Mouse (Mus musculus) erythroblast, embryonic 14.5 days (primary cell): ENCODE results near the gene Coq8b. TPM values are rescaled to one million over a fixed set of nuclear protein-coding genes. Genes with fewer than 3 reads are reported as not detected.

Experiments
- H3K27me3 ChIP-seq: 2 replicates; pipeline ENCODE4 v1.6.1; 2012; ENCODE audit warnings: inconsistent platforms; ENCODE audit not compliant: control insufficient read depth
- H3K36me3 ChIP-seq: 2 replicates; pipeline ENCODE4 v1.6.1; 2012; ENCODE audit warnings: mild to moderate bottlenecking, inconsistent platforms; ENCODE audit not compliant: control insufficient read depth
- H3K4me1 ChIP-seq: 2 replicates; pipeline ENCODE4 v1.6.1; 2012; ENCODE audit warnings: inconsistent platforms; ENCODE audit not compliant: control insufficient read depth
- H3K4me3 ChIP-seq: replicated peaks from 2 replicates; pipeline ENCODE3; 2012; ENCODE audit warnings: moderate library complexity, mild to moderate bottlenecking, inconsistent platforms
- H3K9me3 ChIP-seq: 2 replicates; pipeline ENCODE4 v1.6.1; 2012; ENCODE audit warnings: low read length, inconsistent platforms, mixed read lengths; ENCODE audit not compliant: control insufficient read depth
- GATA1 ChIP-seq: IDR thresholded peaks from 2 replicates; pipeline ENCODE4 v1.6.1; 2012; ENCODE audit warnings: low read length, inconsistent platforms, mixed read lengths
- TAL1 ChIP-seq: IDR thresholded peaks from 3 replicates; pipeline ENCODE4 v1.6.1; 2012; ENCODE audit warnings: low read length, inconsistent platforms, mixed read lengths
- polyA plus RNA-seq: library from polyadenylated mRNA; stranded (reverse); fragments of >175 nt; gene quantifications from 2 replicates; pipeline ENCODE4 v1.2.3, GENCODE M21; 2012

The Coq8b gene
- polyA plus RNA-seq, 1 experiment = 2.7 TPM

GRCm38 (mm10) chr7:27307551-27307950, 74.7 kb downstream of the Coq8b start:
- Histone ChIP-seq H3K4me1 (peaks cover 3% of the 10 kb centered on the region), H3K27me3 (peaks cover 28% of the 10 kb centered on the region), H3K36me3 (no peaks in the 10 kb centered on the region), H3K9me3 (no peaks in the 10 kb centered on the region), H3K4me3 (no peak overlapping the region)
- TF ChIP-seq TAL1 (no peak), GATA1 (no peak)

Other genes starting within 250 kb of the Coq8b start
- gene Cyp2a12, start 203.9 kb upstream of the Coq8b start, polyA plus RNA-seq = not detected in 2 replicates
- gene Cyp2f2, start 113.1 kb upstream of the Coq8b start, polyA plus RNA-seq = not detected in 2 replicates
- not detected in 2 replicates for gene Cyp2t4, start 79.3 kb upstream of the Coq8b start, polyA plus RNA-seq
- 4.2 and 5.2 TPM in 2 replicates for gene Egln2, start 66.2 kb upstream of the Coq8b start, polyA plus RNA-seq
- 12.0 and 13.5 TPM in 2 replicates for gene Rab4b, start 54.1 kb upstream of the Coq8b start, polyA plus RNA-seq
- gene Gm21983, start 51.9 kb upstream of the Coq8b start, polyA plus RNA-seq = 0.07 TPM in 1 of 2 replicates, not detected in the other
- not detected in 2 replicates for gene Mia, start 51.9 kb upstream of the Coq8b start, polyA plus RNA-seq
- 0.16 and 0.19 TPM in 2 replicates for gene BC024978, start 37.2 kb upstream of the Coq8b start, polyA plus RNA-seq
- 33.0 and 34.3 TPM in 2 replicates for gene Snrpa, start 36.8 kb upstream of the Coq8b start, polyA plus RNA-seq
- 0.12 TPM in 2 replicates for gene Itpkc, start 4.4 kb upstream of the Coq8b start, polyA plus RNA-seq
- 0.09 and 0.19 TPM in 2 replicates for gene Numbl, start 25.4 kb downstream of the Coq8b start, polyA plus RNA-seq
- 0.01 and 0.03 TPM in 2 replicates for gene Ltbp4, start 104.7 kb downstream of the Coq8b start, polyA plus RNA-seq
- 13.0 and 15.9 TPM in 2 replicates for gene Shkbp1, start 123.0 kb downstream of the Coq8b start, polyA plus RNA-seq
- not detected in 2 replicates for gene Gm20479, start 124.4 kb downstream of the Coq8b start, polyA plus RNA-seq
- 0.01 and 0.02 TPM in 2 replicates for gene Sptbn4, start 214.7 kb downstream of the Coq8b start, polyA plus RNA-seq
- 842 and 917 TPM in 2 replicates for gene Blvrb, start 215.0 kb downstream of the Coq8b start, polyA plus RNA-seq
- 9.6 and 9.9 TPM in 2 replicates for gene Sertad3, start 240.7 kb downstream of the Coq8b start, polyA plus RNA-seq